Mouse (Mus musculus): Measurements from ENCODE around the gene 2210010C04Rik.

DNA sequence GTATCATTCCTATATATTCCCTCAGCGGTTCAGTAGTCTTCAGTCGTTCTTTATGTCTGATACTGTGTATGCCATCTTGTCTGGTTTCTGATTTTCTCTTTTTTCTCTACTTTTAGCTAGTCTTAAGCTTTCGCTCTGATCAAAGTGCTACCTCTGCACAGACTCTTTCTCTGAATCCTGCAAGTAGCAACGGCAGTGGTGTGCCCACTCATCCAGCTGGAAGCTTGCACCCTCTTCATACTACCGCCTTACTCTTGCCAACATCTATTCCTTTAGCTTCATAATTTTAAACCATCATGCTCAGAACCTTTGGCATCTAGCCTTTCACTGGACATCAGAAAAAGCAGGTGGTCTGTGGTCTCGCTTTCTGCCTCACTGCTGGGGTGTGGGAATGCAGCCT, 28.0 kb upstream of the 2210010C04Rik start:
- TF ChIP-seq ZMIZ1 (IDR thresholded peaks at IDR 0.05; ENCODE audit: low read depth, low read length): no peak
- no peak for TF ChIP-seq KAT2A (conservative IDR thresholded peaks at IDR 0.05; ENCODE audit: low read depth, low read length)
- TF ChIP-seq BHLHE40 (IDR thresholded peaks at IDR 0.05; ENCODE audit: borderline replicate concordance, low read depth, low read length): no peak
- TF ChIP-seq POLR2A (IDR thresholded peaks at IDR 0.05; ENCODE audit: control insufficient read depth in 1 of 2, insufficient read depth in 1 of 2, low read depth in 1 of 2, low read length in 2 of 2, poor library complexity in 1 of 2): no peak
- no peak for TF ChIP-seq GATA1 (IDR thresholded peaks at IDR 0.05; ENCODE audit: low read depth, low read length)
- TF ChIP-seq HCFC1 (IDR thresholded peaks at IDR 0.05; ENCODE audit: low read depth, low read length): no peak
